Mouse (Mus musculus) forebrain, embryonic 14.5 days (tissue): ENCODE measurements around the gene Pced1b. TPM values are rescaled to one million over a fixed set of nuclear protein-coding genes. Genes with fewer than 3 reads are reported as not detected.
A peak's percentile ranks its signal among the peaks of the same experiment; 100 is the strongest.

Experiments
- ATAC-seq: fragments of 200-750 bp; cut with Nextera tagmentation; 2 replicates; pipeline ENCODE4 v1.8.0; 2017; ENCODE audit warnings: mild to moderate bottlenecking, moderate library complexity
- DNase-seq: peaks from one replicate; pipeline ENCODE4 v3.0.0-alpha.2; 2015; ENCODE audit warnings: low spot score
- H3K27ac ChIP-seq: fragments of 300-500 bp; sonication (generic); 2 replicates; pipeline ENCODE4 v1.5.1; 2014; ENCODE audit warnings: low read depth, mild to moderate bottlenecking, control low read depth, low read length, moderate library complexity
- H3K27me3 ChIP-seq: fragments of 300-500 bp; sonication (generic); replicated peaks from 2 replicates; pipeline ENCODE4 v1.6.1; 2014; ENCODE audit warnings: low read length, control low read depth, mixed read lengths; ENCODE audit not compliant: control insufficient read depth, insufficient read depth
- H3K36me3 ChIP-seq: fragments of 300-500 bp; sonication (generic); 2 replicates; pipeline ENCODE4 v1.6.1; 2014; ENCODE audit warnings: low read length, control low read depth; ENCODE audit not compliant: control insufficient read depth, insufficient read depth
- H3K4me1 ChIP-seq: fragments of 300-500 bp; sonication (generic); 2 replicates; pipeline ENCODE4 v1.6.1; 2014; ENCODE audit warnings: antibody characterized with exemption, low read length, control low read depth; ENCODE audit not compliant: control insufficient read depth, insufficient read depth
- H3K4me2 ChIP-seq: fragments of 300-500 bp; sonication (generic); 2 replicates; pipeline ENCODE4 v1.6.1; 2014; ENCODE audit warnings: mild to moderate bottlenecking, control low read depth, low read length
- H3K4me3 ChIP-seq: fragments of 300-500 bp; sonication (generic); 2 replicates; pipeline ENCODE4 v1.5.1; 2014; ENCODE audit warnings: low read depth, low read length, control low read depth
- H3K9ac ChIP-seq: fragments of 300-500 bp; sonication (generic); 2 replicates; pipeline ENCODE4 v1.6.1; 2014; ENCODE audit warnings: mild to moderate bottlenecking, low read length, control low read depth, moderate library complexity
- H3K9me3 ChIP-seq: fragments of 300-500 bp; sonication (generic); replicated peaks from 2 replicates; pipeline ENCODE4 v1.6.1; 2016; ENCODE audit warnings: low read length, control low read depth, mixed read lengths; ENCODE audit not compliant: control insufficient read depth
- WGBS: fragments of 180-500 bp; shearing (Covaris S2); extraction: QIAGEN DNeasy Blood & Tissue Kit; methylation state at CpG from one replicate; pipeline ENCODE4 v1.1.7; 2014; 5-methylcytosine and 5-hydroxymethylcytosine counted together
- polyA plus RNA-seq: library from polyadenylated mRNA; unstranded; fragments of >200 nt; fragmentation: Nextera tagmentation; extraction: Ambion mirVana; gene quantifications from 2 replicates; pipeline ENCODE4 v1.2.1, GENCODE M21; 2014

Gene Pced1b
- polyA plus RNA-seq, 1 experiment from 2014 or later, result 2.8 TPM

DNA sequence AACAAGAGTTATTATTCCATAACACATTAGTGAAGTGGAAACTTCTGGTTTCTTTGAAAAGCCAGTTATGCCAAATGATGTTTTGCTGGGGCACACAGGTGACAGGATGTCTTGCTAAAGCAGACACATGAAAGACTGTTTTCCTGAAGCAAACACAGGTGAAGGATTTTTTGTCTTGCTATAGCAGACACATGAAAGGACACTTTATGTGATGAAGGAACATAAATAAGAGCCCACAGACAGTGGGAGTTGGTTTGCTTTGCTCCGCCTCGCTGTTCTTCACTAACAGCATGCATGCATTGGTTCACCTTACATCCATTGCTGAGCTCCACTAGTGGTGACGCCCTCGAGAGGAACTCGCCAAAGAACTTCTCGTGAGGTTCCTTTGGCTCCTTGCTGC is 154.0 kb downstream of the Pced1b start:
- Histone ChIP-seq H3K9me3 (no peaks in the 10 kb centered on the region), H3K4me3 (no peak overlapping the region), H3K4me1 (no peaks in the 10 kb centered on the region), H3K27me3 (no peaks in the 10 kb centered on the region), H3K36me3 (no peaks in the 10 kb centered on the region), H3K27ac (no peak overlapping the region), H3K4me2 (no peak overlapping the region), H3K9ac (no peak overlapping the region)
- WGBS, result 88% methylated on average over 6 of the region's 6 CpGs
- DNase-seq (no peak), ATAC-seq (no peak)

DNA sequence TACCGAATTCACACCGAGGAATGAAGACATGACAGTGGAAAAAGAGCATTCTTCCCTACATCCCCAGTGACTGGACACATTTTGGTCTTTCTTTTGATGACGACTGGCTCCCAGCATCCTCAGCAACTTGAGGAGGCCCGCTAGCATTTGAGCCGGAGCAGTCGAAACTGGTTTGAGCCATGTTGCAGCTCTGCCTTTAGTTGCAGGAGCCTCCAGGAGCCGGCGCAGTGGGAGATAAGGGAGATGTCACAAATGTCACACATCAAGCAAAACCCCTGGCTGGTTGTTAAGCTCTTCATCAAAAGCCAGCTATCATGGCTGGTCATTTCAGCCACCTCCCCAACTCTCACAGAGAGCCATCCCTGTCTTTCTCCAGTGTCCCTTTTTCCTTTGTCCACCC is 157.6 kb downstream of the Pced1b start:
- Histone ChIP-seq H3K27ac (no peak overlapping the region), H3K9me3 (no peaks in the 10 kb centered on the region), H3K9ac (no peak overlapping the region), H3K36me3 (no peaks in the 10 kb centered on the region), H3K4me3 (no peak overlapping the region), H3K27me3 (no peaks in the 10 kb centered on the region), H3K4me1 (no peaks in the 10 kb centered on the region), H3K4me2 (no peak overlapping the region)
- no peak for ATAC-seq
- DNase-seq, result no peak
- WGBS, result 92% methylated on average over 8 of the region's 8 CpGs

DNA sequence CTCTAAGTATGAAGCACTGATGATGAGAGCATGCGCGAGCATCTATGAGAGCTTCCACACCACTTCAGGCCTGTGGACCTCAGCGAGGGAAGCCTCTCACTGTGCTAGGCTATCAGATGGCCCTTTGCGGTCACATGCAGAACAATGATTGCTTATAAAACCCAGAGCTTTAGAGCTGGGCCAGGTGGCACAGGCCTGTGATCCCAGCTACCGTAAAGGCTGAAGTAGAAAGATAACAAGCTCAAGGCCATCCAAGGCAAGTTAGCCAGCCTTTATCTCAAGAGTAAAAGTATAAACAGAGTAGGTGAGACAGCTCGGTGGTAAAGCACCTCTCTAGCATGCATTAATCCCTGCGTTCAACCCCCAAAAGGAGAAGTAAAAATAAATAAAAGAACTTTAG is 158.1 kb downstream of the Pced1b start:
- H3K27me3 ChIP-seq, result no peaks in the 10 kb centered on the region
- no peak overlapping the region for H3K27ac ChIP-seq
- H3K9me3 ChIP-seq, result no peaks in the 10 kb centered on the region
- ATAC-seq, result no peak
- DNase-seq, result no peak
- WGBS, result 92% methylated on average over 7 of the region's 7 CpGs
- H3K9ac ChIP-seq, result no peak overlapping the region
- no peak overlapping the region for H3K4me3 ChIP-seq
- no peaks in the 10 kb centered on the region for H3K4me1 ChIP-seq
- H3K4me2 ChIP-seq, result no peak overlapping the region
- no peaks in the 10 kb centered on the region for H3K36me3 ChIP-seq

DNA sequence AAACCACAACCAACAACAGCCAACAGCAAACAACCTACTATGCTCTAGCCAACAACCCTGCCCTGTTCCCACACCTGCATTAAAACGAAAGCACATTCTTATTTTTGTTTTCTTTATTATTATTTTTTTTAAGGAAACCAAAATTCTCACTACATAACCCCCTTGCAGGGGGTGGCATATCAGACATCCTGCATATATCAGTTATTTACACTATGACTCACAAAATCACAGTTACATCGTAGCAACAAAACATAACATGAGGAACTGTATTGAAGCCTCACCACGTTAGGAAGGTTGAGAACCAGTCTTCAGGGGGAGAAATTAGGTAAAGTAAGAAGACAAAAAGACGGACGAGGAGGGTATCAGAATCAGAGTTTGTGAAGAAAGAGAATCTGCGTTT is 159.2 kb downstream of the Pced1b start:
- DNase-seq (no peak), ATAC-seq (no peak)
- H3K36me3 ChIP-seq, result no peaks in the 10 kb centered on the region
- H3K4me1 ChIP-seq, result no peaks in the 10 kb centered on the region
- 85% methylated on average over 6 of the region's 6 CpGs for WGBS
- H3K27ac ChIP-seq, result no peak overlapping the region
- no peak overlapping the region for H3K9ac ChIP-seq
- no peak overlapping the region for H3K4me3 ChIP-seq
- H3K9me3 ChIP-seq, result no peaks in the 10 kb centered on the region
- no peak overlapping the region for H3K4me2 ChIP-seq
- H3K27me3 ChIP-seq, result no peaks in the 10 kb centered on the region

DNA sequence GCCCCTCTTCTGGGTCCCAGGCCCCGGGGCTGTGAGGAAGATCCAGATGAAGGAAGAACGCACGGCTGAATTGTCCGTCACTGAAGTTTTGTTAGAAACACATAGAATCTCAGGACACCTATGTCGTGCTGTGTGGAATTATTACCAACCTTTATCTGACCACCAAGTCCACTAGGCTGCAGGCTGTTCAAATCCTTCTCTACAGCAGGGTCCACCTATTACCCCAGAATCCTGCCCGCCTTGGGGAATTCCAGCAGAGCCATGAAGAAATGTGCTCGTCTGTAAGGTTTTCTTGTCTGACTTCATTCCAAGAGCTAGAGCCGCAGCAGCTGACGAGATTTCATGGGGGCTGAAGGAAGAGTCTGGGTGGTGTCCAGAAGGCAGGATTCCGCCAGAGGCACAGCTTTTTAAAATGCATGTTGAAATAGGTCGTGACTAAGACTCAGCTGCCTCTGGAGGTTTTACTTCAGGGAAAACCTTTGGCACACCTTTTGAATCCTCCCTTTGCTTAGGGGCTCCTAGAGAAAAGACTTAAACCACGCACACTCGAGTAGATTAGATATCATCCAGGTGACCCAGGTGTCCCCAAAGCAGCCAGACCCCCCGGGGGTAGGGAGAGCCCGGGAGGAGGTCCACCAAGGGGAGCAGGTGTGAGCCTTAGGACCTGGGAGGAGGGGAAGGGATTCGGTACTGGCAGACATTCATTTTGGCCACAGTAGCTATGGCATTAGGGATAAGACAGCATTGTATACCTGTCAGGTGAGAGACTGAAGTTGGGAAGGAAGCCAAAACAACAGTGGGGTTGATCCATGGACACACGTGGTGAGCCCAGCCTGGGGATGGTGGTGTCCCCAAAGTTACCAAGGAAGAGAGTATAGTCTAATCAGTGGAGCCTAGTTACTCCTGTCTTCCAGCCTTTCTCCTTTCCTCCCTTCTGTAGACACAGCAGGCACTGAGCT is 160.9 kb downstream of the Pced1b start:
- Histone ChIP-seq H3K27me3 (no peaks in the 10 kb centered on the region), H3K9ac (no peak overlapping the region), H3K4me3 (no peak overlapping the region), H3K27ac (no peak overlapping the region), H3K9me3 (no peaks in the 10 kb centered on the region), H3K4me1 (no peaks in the 10 kb centered on the region), H3K36me3 (no peaks in the 10 kb centered on the region), H3K4me2 (no peak overlapping the region)
- WGBS, result 68% methylated on average over 17 of the region's 17 CpGs
- DNase-seq (peak; percentile 5), ATAC-seq (no peak)

DNA sequence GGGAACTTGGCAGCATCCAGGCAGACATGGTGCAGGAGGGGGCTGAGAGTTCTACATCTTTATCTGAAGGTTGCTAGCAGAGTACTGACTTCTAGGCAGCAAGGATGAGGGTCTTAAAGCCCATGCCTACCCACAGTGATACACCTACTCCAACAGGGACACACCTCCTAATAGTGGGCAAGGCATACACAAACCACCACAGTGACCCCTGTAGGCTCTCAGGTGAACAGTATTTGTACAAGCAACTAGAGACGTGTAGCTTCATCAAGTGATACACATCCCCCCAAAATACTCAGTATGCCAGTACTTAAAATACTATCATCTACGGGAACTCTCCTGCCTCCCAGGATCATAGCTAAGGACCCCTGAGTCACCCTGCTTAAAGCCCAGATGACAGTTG is 164.2 kb downstream of the Pced1b start:
- 94% methylated on average over 2 of the region's 2 CpGs for WGBS
- Histone ChIP-seq H3K9me3 (no peaks in the 10 kb centered on the region), H3K9ac (no peak overlapping the region), H3K27ac (no peak overlapping the region), H3K4me3 (no peak overlapping the region), H3K36me3 (no peaks in the 10 kb centered on the region), H3K4me2 (no peak overlapping the region), H3K4me1 (no peaks in the 10 kb centered on the region), H3K27me3 (no peaks in the 10 kb centered on the region)
- DNase-seq (no peak), ATAC-seq (no peak)

DNA sequence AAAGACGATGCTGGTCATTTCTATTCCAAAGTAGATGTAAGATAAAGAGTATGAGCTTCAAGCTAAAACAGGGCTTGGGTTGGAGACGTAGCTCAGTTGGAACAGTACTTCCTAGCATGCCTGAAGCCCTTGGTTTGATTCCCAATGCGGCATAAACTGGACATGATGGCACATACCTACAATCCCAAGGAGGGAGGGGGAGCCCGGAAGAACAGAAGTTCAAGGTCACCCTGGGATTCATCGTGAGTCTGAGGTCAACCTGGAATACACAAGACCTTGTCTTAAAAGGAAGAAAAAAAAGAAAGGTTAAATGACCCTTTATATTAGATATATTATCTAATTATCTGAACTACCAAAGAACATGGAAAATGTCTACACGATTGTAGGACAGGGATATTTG is 164.8 kb downstream of the Pced1b start:
- no peak overlapping the region for H3K4me3 ChIP-seq
- no peaks in the 10 kb centered on the region for H3K27me3 ChIP-seq
- H3K4me2 ChIP-seq, result no peak overlapping the region
- DNase-seq (no peak), ATAC-seq (no peak)
- no peak overlapping the region for H3K9ac ChIP-seq
- H3K27ac ChIP-seq, result no peak overlapping the region
- no peaks in the 10 kb centered on the region for H3K4me1 ChIP-seq
- no peaks in the 10 kb centered on the region for H3K9me3 ChIP-seq
- WGBS, result 94% methylated on average over 6 of the region's 6 CpGs
- no peaks in the 10 kb centered on the region for H3K36me3 ChIP-seq

DNA sequence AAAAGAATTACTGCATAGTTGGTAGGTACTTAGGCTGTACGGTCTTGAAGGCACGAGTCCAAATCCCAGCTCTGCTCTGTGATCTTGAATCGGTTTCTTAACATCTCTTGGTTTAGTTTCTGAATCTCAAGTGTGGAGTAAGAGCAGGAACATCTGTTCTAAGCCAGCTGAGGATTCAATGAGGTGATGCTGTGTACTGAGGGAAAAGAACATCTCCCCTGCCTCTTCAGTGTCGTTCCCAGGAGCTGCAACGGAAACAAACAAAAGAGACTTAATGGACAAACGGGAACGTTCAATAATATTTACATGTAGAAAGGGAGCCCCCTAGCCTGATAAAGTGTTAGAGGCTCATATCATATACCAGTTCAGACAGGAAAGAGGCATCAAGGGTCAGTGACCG is 165.4 kb downstream of the Pced1b start:
- Histone ChIP-seq H3K4me3 (no peak overlapping the region), H3K27ac (no peak overlapping the region), H3K4me2 (no peak overlapping the region), H3K36me3 (no peaks in the 10 kb centered on the region), H3K9me3 (no peaks in the 10 kb centered on the region), H3K4me1 (no peaks in the 10 kb centered on the region), H3K27me3 (no peaks in the 10 kb centered on the region), H3K9ac (no peak overlapping the region)
- WGBS, result 93% methylated on average over 8 of the region's 8 CpGs
- DNase-seq (no peak), ATAC-seq (no peak)

DNA sequence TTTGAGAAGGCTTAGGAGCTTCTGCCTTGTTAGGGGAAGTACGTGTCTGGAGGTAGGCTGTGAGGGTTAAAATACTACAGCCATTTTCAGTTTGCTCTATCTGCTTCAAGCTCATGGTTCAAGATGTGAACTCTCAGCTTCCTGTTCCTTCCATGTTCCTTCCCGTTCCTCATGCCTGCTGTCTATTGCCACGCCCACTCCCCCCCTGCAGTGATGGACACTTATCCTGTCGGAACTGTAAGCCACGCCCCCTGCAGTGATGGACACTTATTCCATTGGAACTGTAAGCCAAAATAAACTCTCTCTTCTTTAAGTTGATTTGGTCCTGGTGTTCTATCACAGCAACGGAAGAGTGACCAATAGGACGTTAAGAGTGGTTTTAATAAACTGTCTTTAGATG is 166.0 kb downstream of the Pced1b start:
- Histone ChIP-seq H3K27me3 (no peaks in the 10 kb centered on the region), H3K36me3 (no peaks in the 10 kb centered on the region), H3K9ac (no peak overlapping the region), H3K4me2 (no peak overlapping the region), H3K4me1 (no peaks in the 10 kb centered on the region), H3K9me3 (no peaks in the 10 kb centered on the region), H3K27ac (no peak overlapping the region), H3K4me3 (no peak overlapping the region)
- ATAC-seq (no peak), DNase-seq (no peak)
- WGBS, result 87% methylated on average over 7 of the region's 7 CpGs
